Mouse (Mus musculus) heart, embryonic 10.5 days (tissue): ENCODE results near the gene Fus. TPM values are rescaled to one million over a fixed set of nuclear protein-coding genes. Genes with fewer than 3 reads are reported as not detected.

ENCODE experiments used
- DNase-seq: peaks from one replicate; pipeline ENCODE4 v3.0.0-alpha.2; 2017; ENCODE audit warnings: low spot score
- H3K27ac ChIP-seq: fragments of 300-500 bp; sonication (generic); 2 replicates; pipeline ENCODE4 v1.5.1; 2016; ENCODE audit warnings: mild to moderate bottlenecking
- H3K27me3 ChIP-seq: fragments of 300-500 bp; sonication (generic); 2 replicates; pipeline ENCODE4 v1.6.1; 2016; ENCODE audit warnings: mild to moderate bottlenecking; ENCODE audit not compliant: poor library complexity, insufficient read depth, severe bottlenecking
- H3K36me3 ChIP-seq: fragments of 300-500 bp; sonication (generic); 2 replicates; pipeline ENCODE4 v1.6.1; 2016; ENCODE audit warnings: mild to moderate bottlenecking, moderate library complexity
- H3K4me1 ChIP-seq: fragments of 300-500 bp; sonication (generic); 2 replicates; pipeline ENCODE4 v1.6.1; 2016; ENCODE audit warnings: mild to moderate bottlenecking
- H3K4me3 ChIP-seq: fragments of 300-500 bp; sonication (generic); 2 replicates; pipeline ENCODE4 v1.5.1; 2016; ENCODE audit warnings: mild to moderate bottlenecking, moderate library complexity
- H3K9me3 ChIP-seq: fragments of 300-500 bp; sonication (generic); 2 replicates; pipeline ENCODE4 v1.6.1; 2016; ENCODE audit warnings: mild to moderate bottlenecking, moderate library complexity
- WGBS: fragments of 180-500 bp; shearing (Covaris S2); methylation state at CpG from one replicate; pipeline ENCODE4 v1.1.7; 2016; 5-methylcytosine and 5-hydroxymethylcytosine counted together
- polyA plus RNA-seq: library from polyadenylated mRNA; unstranded; fragments of >200 nt; fragmentation: Nextera tagmentation; extraction: Ambion mirVana; gene quantifications from 2 replicates; pipeline ENCODE4 v1.2.1, GENCODE M21; 2016

The Fus gene
- polyA plus RNA-seq, 1 experiment from 2014 or later: 362 TPM

DNA sequence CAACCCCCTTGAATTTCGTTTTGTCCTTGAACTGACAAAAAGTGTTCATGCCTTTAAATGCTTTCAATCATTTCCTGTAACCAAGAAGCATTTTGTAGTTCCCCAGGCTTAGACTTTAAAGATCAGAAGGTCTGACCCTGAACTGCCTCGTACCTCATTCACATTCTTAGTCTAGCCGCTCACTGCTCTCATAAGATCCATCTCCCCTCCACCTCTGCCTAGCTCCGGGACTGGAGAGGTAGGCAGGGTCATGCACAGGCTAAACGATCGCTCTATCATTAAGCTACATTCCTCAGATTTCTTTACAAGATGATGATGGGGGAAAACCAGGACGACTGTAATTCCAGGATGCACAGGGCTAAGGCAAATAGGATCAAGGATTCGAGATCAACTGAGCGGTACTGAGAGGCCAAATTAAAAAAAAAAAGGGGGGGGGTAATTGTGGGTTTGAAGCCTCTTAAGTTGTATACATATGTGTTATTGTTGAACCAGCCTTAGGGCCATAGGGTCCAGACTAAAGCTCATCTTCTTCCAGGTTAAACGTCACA, 812 bp upstream of the Fus start:
- Histone ChIP-seq H3K4me1 (peaks cover 13% of the 10 kb centered on the region; the same call in 1 of the 2 replicates), H3K27me3 (no peaks in the 10 kb centered on the region), H3K27ac (peak overlapping the region; percentile 100), H3K9me3 (no peaks in the 10 kb centered on the region), H3K4me3 (peak overlapping the region; percentile 99), H3K36me3 (peaks cover 24% of the 10 kb centered on the region)
- no peak for DNase-seq
- WGBS: 17% methylated on average over 10 of the region's 10 CpGs

DNA sequence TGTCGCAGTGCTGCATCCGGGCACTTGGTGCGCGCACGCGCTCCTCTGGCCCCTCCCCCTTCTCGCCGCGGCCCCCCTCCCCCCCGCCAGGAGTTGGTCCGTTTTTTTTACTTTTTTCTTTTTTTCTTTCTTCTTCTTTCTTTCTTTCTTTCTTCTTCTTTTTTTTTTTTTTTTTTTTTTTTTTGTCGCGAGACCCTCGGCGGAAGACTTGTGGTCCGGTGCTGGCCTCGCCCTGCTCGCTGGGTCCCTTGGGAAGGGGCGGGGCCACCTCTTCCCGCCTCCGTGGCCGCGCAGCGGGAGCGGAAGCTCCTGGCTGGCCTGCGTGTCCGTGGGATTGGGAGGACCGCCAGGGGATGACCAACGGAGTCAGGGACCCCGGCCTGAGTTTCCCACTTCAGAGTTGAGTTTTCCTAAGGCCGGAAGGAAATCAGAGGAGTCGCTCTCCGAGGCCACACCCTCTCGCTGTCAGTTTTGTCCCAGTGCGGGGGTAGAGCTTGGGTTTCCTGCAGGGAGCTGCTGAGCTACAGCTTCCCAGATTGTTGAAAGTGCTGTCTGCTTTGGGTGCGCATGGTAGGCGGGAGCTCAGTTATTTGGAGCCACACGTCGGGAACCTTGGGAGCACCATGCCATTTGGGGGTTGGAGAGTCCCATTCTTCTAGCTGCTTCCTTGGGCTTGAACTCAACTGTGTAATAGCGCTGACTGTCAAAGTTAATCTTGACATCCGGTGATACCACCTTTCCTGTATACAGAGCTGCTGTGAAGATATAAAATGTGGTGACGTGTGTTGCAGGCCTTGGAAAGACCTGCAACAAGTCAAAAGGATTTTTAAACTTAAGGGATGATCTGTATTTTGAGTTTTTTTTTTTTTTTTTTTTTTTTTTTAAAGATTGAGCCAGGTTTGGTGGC, 918 bp downstream of the Fus start:
- peak overlapping the region; percentile 100 for H3K27ac ChIP-seq
- 1% methylated on average over 42 of the region's 42 CpGs for WGBS
- H3K4me1 ChIP-seq: peaks cover 13% of the 10 kb centered on the region; the same call in 1 of the 2 replicates
- peaks cover 42% of the 10 kb centered on the region for H3K36me3 ChIP-seq
- peak; percentile 89 for DNase-seq
- H3K4me3 ChIP-seq: peak overlapping the region; percentile 99
- H3K9me3 ChIP-seq: no peaks in the 10 kb centered on the region
- no peaks in the 10 kb centered on the region for H3K27me3 ChIP-seq

DNA sequence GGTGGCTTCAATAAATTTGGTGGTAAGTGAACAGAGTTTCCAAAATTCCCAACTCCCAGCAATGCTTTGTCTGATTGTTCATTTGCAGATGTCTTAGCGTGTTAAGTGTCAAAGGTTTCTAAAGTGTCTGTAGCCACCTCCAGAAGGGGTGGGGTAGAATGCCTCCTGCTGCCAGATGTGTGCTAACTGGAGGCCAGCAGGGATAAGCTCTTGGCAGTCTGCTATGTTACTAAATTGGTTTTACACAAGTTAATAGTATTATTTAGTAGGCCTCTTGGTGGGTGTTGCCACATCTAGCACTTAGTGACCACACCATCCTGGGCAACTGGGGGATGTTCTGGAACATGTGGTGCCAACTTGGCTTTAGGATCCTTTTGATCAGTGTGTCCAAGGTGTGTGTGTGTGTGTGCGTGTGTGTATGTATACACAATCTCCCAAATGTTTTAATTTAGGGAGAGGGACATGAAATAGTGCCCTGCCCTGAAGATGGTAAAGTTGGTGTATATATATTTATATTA, 7.2 kb downstream of the Fus start:
- Histone ChIP-seq H3K4me1 (0 out of 2 replicates have a peak, but pooled peaks cover 2% of the 10 kb centered on the region), H3K4me3 (no peak overlapping the region), H3K27me3 (no peaks in the 10 kb centered on the region), H3K9me3 (no peaks in the 10 kb centered on the region), H3K36me3 (peaks cover 100% of the 10 kb centered on the region), H3K27ac (no peak overlapping the region)
- no peak for DNase-seq
- 94% methylated on average over 2 of the region's 2 CpGs for WGBS

DNA sequence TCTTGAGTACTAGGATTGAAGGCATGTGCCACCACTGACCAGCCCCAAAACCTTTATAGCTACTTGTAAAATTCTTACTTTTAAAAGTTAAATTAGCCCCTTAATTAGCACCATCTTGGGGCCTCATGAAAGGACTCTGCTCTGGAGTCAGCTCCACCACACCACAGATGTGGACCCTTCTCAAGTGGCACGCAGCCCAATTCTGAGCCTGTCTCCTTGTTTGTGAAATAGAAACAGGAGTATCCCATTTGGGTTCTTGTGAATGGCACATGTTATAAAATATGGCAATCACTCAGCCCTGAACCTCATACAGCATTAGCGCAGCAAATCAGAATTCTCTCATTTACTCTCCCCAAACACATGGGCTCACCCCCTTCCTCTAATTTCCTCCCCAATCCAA, 11.6 kb downstream of the Fus start:
- H3K4me3 ChIP-seq: no peak overlapping the region
- H3K4me1 ChIP-seq: no peaks in the 10 kb centered on the region
- no peaks in the 10 kb centered on the region for H3K27me3 ChIP-seq
- peak; percentile 58 for DNase-seq
- no peak overlapping the region for H3K27ac ChIP-seq
- H3K9me3 ChIP-seq: no peaks in the 10 kb centered on the region
- 99% methylated on average over 2 of the region's 2 CpGs for WGBS
- peaks cover 100% of the 10 kb centered on the region for H3K36me3 ChIP-seq

DNA sequence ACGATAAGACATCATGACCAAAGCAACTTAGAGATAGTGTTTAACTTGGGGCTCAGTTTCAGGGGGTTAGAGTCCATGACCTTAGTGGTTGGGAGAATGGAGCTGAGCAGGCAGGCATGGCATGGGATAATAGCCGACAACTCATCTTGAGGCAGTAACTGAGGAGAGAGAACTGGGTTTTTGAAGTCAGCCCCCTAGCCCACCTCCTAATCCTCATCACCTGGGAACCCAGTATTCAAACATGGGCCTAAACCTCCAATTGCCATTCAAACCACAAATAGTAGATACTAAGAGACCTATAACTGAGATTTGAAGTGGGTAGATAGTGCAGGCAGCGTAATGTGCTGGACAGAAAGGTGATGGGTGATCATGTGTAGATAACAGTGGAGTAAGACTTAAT, 13.3 kb downstream of the Fus start:
- no peaks in the 10 kb centered on the region for H3K9me3 ChIP-seq
- H3K4me3 ChIP-seq: no peak overlapping the region
- 95% methylated on average over 3 of the region's 3 CpGs for WGBS
- H3K27me3 ChIP-seq: no peaks in the 10 kb centered on the region
- H3K27ac ChIP-seq: no peak overlapping the region
- DNase-seq: peak; percentile 53
- H3K36me3 ChIP-seq: peaks cover 100% of the 10 kb centered on the region
- H3K4me1 ChIP-seq: no peaks in the 10 kb centered on the region

DNA sequence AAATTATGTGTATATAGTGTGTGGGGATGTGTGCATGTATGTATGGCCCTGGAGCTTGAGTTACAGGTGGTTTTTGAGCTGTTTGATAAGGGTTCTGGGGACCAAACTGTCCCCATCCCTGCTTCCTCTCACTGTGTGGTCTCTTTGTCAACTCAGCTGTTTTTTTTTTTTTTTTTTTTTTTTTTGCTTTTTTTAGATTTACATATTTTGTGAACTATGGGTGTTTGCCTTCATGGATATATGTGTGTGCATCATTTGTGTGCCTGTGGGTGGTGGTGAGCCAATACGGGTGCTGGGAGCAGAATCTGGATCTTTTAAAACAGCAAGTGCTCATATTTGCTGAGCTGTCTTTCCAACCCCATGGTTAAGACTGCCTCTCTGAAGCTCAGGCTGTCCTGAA, 21.6 kb downstream of the Fus start:
- WGBS: 88% methylated on average over 1 of the region's 1 CpGs
- Histone ChIP-seq H3K27ac (no peak overlapping the region), H3K9me3 (no peaks in the 10 kb centered on the region), H3K4me1 (peaks cover 20% of the 10 kb centered on the region), H3K4me3 (no peak overlapping the region), H3K36me3 (peaks cover 68% of the 10 kb centered on the region), H3K27me3 (no peaks in the 10 kb centered on the region)
- DNase-seq: no peak

DNA sequence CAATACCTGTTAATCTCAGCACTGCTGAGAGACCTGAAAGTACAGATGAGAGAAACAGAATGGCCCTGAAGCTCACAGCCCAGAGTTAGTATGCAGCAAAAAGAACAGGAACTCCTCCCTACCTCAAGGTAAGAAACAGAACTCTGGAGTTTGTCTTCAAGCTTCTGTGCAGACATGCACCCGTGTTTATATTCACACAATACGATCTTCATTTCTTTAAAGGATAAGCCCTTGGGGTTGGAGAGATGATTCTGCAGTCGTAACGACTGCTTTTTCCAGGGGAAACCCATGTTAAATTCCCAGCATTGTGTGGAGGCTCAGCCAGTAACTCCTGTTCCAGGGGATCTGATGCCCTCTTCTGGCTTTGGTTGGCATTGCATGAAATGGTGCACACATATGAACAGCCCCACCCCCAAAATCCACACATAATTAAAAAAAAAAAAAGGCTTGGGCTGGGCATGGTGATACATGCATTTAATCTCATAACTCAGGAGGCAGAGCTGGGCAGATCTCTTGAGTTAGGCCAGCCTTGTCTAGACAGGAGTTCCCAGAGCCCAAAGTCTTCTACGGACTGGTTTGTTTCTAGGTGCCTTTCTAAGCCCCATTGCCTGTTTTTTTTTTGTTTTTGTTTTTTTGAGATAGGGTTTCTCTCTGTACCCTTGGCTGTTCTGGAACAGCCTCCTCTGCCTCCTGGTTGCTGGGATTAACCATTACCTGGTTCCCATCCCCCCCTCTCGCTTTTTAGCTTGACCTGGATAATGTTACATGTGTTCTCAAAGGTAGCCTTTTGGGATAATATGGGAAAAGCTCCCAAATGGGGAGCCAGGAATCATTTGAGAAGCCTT, 24.6 kb downstream of the Fus start:
- H3K36me3 ChIP-seq: peaks cover 38% of the 10 kb centered on the region
- no peaks in the 10 kb centered on the region for H3K9me3 ChIP-seq
- H3K4me1 ChIP-seq: peaks cover 22% of the 10 kb centered on the region
- DNase-seq: peak; percentile 74
- 51% methylated on average over 6 of the region's 6 CpGs for WGBS
- H3K27me3 ChIP-seq: no peaks in the 10 kb centered on the region
- H3K27ac ChIP-seq: no peak overlapping the region
- H3K4me3 ChIP-seq: no peak overlapping the region

DNA sequence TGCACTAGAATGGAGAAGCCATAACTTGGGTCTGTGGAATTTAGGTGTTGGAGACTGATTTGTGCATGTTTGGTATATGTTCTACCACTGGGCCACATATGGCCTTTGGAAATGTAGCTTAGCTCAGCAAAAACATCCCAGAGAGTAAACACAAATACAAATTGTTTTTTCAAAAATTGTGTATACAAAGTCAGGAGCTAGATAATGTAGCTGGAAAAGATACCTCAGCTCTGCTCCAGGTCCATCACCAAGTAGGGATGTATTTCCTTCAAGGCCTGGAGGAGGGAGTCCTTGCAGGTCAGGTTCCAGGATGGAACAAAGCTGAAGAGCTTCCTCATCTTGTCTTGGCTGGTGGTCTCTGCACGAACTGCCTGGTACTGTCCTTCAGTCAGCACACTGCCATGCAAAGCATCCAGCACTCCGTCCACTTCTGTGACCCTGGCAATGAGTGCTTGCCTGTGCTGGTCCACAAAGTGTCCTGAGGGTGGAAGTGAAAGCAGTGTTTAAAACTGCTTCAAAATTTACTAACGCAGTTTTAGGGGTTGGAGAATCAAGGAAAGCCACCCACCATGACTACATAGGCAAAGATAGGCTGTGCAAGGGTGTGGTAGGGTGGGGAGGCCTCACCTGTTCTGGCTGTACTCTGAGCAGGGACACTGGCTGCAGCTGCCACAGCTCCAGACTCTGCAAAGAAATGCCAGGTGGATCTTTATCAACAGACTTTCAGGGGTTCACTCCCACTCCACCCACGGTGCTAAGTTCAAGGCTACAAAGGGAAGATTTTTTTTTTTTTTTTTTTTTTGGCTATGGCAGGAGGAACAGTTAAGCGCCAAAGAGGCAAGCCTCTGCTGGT, 25.5 kb downstream of the Fus start:
- Histone ChIP-seq H3K4me3 (peak overlapping the region; percentile 57), H3K36me3 (peaks cover 30% of the 10 kb centered on the region), H3K27ac (peak overlapping the region; percentile 77; the same call in 1 of the 2 replicates), H3K27me3 (no peaks in the 10 kb centered on the region), H3K4me1 (peaks cover 22% of the 10 kb centered on the region), H3K9me3 (no peaks in the 10 kb centered on the region)
- no peak for DNase-seq
- WGBS: 43% methylated on average over 5 of the region's 5 CpGs

DNA sequence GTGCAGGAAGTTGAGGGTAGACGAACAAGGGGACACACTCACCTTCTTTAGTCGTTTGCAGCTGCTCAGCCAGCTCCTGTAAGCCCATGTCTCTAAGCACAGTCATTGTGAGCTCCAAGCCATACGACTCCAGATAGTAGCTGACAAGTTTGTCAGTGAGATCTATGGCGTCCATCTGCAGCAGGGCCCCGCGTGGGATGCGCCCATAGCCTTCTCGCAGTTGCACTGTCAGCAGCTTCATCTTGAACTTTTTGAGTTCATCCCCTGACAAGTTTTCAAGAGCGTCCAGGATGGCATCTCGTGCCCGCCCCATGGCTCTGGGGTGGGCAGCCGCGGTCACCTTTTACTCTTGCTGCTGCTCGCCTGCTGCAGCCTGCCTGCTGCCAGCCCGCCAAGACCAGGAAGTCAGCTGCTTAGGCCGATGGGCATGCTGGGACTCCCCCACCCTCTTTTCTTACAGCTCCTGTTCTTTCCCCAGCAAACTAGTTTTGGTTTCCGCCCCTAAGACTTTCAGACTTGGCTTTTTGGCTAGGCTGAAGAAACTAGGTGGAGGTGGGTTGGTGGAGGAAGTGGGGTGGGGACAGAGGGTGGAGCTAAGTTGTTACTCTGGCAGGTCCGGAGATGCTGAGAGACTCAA, 26.2 kb downstream of the Fus start, which contains the start of gene Pycard:
Gene Pycard (minus strand): TSS at position 527 of the 637 bp plus-strand sequence.
- Histone ChIP-seq H3K36me3 (peaks cover 22% of the 10 kb centered on the region), H3K4me3 (peak within 1 kb of the TSS; percentile 57), H3K9me3 (no peaks in the 10 kb centered on the region), H3K27ac (peak within 1 kb of the TSS; percentile 77), H3K4me1 (peaks cover 22% of the 10 kb centered on the region), H3K27me3 (no peaks in the 10 kb centered on the region)
- peak; percentile 81 for DNase-seq
- 14% methylated on average over 18 of the region's 18 CpGs for WGBS

DNA sequence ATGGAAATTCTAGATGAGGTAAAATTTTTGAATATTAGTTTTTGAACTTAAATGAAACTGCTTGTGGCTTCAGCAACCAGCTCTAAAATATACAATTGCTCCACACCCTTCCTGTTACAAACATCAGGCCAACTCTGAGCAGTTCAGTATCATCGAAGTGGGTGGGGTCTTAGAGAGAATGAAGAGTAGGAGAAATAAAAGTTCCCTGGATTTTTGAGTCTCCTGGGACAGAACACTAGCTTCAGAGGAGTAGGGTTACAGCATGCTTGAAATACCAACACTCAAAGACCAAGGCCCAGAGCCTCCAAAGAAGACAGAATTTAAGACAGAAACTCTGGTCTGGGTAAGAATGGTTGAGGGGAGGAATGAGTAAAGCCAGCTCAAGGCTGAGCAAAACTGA, 32.2 kb downstream of the Fus start:
- DNase-seq: no peak

DNA sequence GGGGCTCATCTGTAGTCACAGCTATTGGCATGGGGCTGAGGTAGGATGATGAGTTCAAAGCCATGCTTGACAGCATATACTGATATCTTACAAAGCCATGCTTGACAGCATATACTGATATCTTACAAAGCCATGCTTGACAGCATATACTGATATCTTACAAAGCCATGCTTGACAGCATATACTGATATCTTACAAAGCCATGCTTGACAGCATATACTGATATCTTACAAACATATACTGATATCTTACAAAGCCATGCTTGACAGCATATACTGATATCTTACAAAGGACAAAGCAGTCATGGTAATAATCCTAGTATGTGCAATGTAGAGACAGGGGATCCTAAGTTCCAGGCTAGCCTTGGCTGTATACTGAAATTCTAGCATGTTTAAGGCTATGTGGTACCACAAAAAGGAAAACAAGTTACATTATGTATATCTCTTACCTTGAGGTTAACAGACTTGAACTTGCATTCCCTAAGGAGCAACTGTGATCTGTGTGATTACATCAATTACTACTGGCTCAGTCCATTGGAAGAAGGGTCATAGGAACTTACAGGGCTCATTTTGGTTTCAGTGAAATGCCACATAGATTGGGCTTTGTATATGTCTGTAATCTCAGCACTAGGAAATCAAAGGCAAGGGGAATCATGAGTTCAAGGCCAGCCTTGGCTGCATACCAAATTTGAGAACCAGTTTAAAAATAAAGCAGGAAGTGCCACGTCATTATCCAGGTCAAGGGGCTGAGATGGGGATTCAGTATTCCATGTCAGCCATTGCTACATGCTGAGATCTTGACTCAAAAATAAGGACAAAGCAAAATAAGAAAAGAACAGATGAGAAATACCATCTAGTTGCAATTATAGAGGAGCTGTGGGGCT, 33.1 kb downstream of the Fus start:
- H3K27me3 ChIP-seq: peaks cover 16% of the 10 kb centered on the region; the same call in 1 of the 2 replicates
- no peak for DNase-seq
- WGBS: 70% methylated on average over 1 of the region's 1 CpGs

More for the DNA sequence above, 32.2 kb downstream of the Fus start:
- Histone ChIP-seq H3K36me3 (no peaks in the 10 kb centered on the region), H3K4me3 (no peak overlapping the region), H3K9me3 (no peaks in the 10 kb centered on the region), H3K4me1 (peaks cover 20% of the 10 kb centered on the region), H3K27me3 (peaks cover 9% of the 10 kb centered on the region; the same call in 1 of the 2 replicates), H3K27ac (no peak overlapping the region)
- WGBS: 66% methylated on average over 1 of the region's 1 CpGs

More for the DNA sequence above, 33.1 kb downstream of the Fus start:
- Histone ChIP-seq H3K4me3 (no peak overlapping the region), H3K9me3 (no peaks in the 10 kb centered on the region), H3K36me3 (no peaks in the 10 kb centered on the region), H3K27ac (no peak overlapping the region), H3K4me1 (peaks cover 28% of the 10 kb centered on the region)
